Mouse (Mus musculus) MEL (cell line): Measurements from ENCODE around the gene Cep41.

Source experiments
- CTCF ChIP-seq, 3 experiments: IDR thresholded peaks in 2 of 3; conservative IDR thresholded peaks in 1 of 3; 2 replicates each; pipeline ENCODE4 v1.5.1; 2011 to 2012; ENCODE audit warnings: low read length in 3 of 3, low read depth in 2 of 3, mild to moderate bottlenecking in 2 of 3, improper control_type of control experiment in 1 of 3, inconsistent platforms in 1 of 3, mixed read lengths in 1 of 3, moderate library complexity in 1 of 3; ENCODE audit not compliant: control insufficient read depth in 1 of 3, insufficient read depth in 1 of 3, poor library complexity in 1 of 3, severe bottlenecking in 1 of 3
- ETS1 ChIP-seq: IDR thresholded peaks from 2 replicates; pipeline ENCODE4 v1.6.1; 2012; ENCODE audit warnings: low read depth, mild to moderate bottlenecking, inconsistent platforms, low read length, improper control_type of control experiment, moderate library complexity
- MAZ ChIP-seq: IDR thresholded peaks from 2 replicates; pipeline ENCODE4 v1.6.1; 2012; ENCODE audit warnings: low read depth, mild to moderate bottlenecking, inconsistent platforms, low read length, improper control_type of control experiment
- RAD21 ChIP-seq: IDR thresholded peaks from 2 replicates; pipeline ENCODE4 v1.6.1; 2011; ENCODE audit warnings: mild to moderate bottlenecking, low read depth, low read length, improper control_type of control experiment
- SMC3 ChIP-seq: IDR thresholded peaks from 2 replicates; pipeline ENCODE4 v1.6.1; 2011; ENCODE audit warnings: low read depth, low read length, improper control_type of control experiment

DNA sequence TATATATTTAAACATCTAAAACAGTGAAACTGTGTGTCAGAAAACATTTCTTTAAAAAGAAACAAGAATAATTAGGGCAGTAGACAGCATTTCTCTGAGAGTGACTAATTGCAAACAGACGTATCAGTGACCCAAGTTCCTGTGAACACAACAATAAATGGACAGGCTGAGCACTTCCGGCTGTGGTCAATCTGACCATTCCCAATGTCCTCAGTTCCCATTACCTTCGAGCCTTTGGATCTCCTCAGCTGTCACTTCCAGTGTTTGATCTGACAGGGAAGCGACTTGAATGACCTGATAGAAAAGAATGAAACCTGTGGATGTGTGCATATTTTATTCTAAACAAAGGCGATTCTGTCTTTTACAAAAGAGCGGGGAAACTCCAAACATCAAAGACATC is 27.5 kb downstream of the Cep41 start:
- TF ChIP-seq SMC3: no peak
- TF ChIP-seq ETS1: no peak
- TF ChIP-seq RAD21: no peak
- TF ChIP-seq CTCF (IDR thresholded peaks at IDR 0.05 in 2 of 3, conservative IDR thresholded peaks at IDR 0.05 in 1 of 3; ENCODE audit: control insufficient read depth in 1 of 3, insufficient read depth in 1 of 3, low read depth in 2 of 3, low read length in 3 of 3, poor library complexity in 1 of 3, severe bottlenecking in 1 of 3): no peak
- TF ChIP-seq MAZ: no peak
